Mouse (Mus musculus): ENCODE measurements around the gene Tlk2.

Gene Tlk2

GRCm38 (mm10) chr11:105261116-105261515, 82.5 kb downstream of the Tlk2 start:
- no peak for DNase-seq (ENCODE audit: low spot score in 2 of 2)

- no peak for DNase-seq (ENCODE audit: low spot score in 2 of 2)
These were observed 83.2 kb downstream of the Tlk2 start for GRCm38 (mm10) chr11:105261601-105262351.

- DNase-seq (ENCODE audit: low spot score in 2 of 2): no peak
These were observed 85.9 kb downstream of the Tlk2 start for GRCm38 (mm10) chr11:105264506-105264905.

- no peak for DNase-seq (ENCODE audit: low spot score in 2 of 2)
These were observed 86.4 kb downstream of the Tlk2 start for GRCm38 (mm10) chr11:105264988-105265387.

GRCm38 (mm10) chr11:105270155-105270554, 91.5 kb downstream of the Tlk2 start:
- DNase-seq (ENCODE audit: low spot score in 2 of 2): peak in 1 of 2 experiments; percentile 8

GRCm38 (mm10) chr11:105280456-105280855, 101.8 kb downstream of the Tlk2 start:
- no peak for DNase-seq (ENCODE audit: low spot score in 2 of 2)

- no peak for DNase-seq (ENCODE audit: low spot score in 2 of 2)
These were observed 102.7 kb downstream of the Tlk2 start for GRCm38 (mm10) chr11:105281291-105281690.

- DNase-seq (ENCODE audit: low spot score in 2 of 2): no peak
These were observed 103.3 kb downstream of the Tlk2 start for GRCm38 (mm10) chr11:105281763-105282459.

- DNase-seq (ENCODE audit: low spot score in 2 of 2): no peak
These were observed 103.9 kb downstream of the Tlk2 start for GRCm38 (mm10) chr11:105282460-105282859.

GRCm38 (mm10) chr11:105283016-105283415, 104.4 kb downstream of the Tlk2 start:
- DNase-seq (ENCODE audit: low spot score in 2 of 2): no peak

- no peak for DNase-seq (ENCODE audit: low spot score in 2 of 2)
These were observed 107.1 kb downstream of the Tlk2 start for GRCm38 (mm10) chr11:105285720-105286119.

- DNase-seq (ENCODE audit: low spot score in 2 of 2): no peak
These were observed 110.8 kb downstream of the Tlk2 start for GRCm38 (mm10) chr11:105289403-105289802.

- no peak for DNase-seq (ENCODE audit: low spot score in 2 of 2)
These were observed 113.1 kb downstream of the Tlk2 start for GRCm38 (mm10) chr11:105291681-105292123.

GRCm38 (mm10) chr11:105292124-105293071, 113.8 kb downstream of the Tlk2 start, which contains the start of gene Mrc2:
Gene Mrc2 (plus strand): TSS chr11:105292643.
- no peak for DNase-seq (ENCODE audit: low spot score in 2 of 2)

- no peak for DNase-seq (ENCODE audit: low spot score in 2 of 2)
These were observed 114.5 kb downstream of the Tlk2 start for GRCm38 (mm10) chr11:105293101-105293581.

GRCm38 (mm10) chr11:105293901-105294494, 115.4 kb downstream of the Tlk2 start:
- no peak for DNase-seq (ENCODE audit: low spot score in 2 of 2)

- DNase-seq (ENCODE audit: low spot score in 2 of 2): no peak
These were observed 117.5 kb downstream of the Tlk2 start for GRCm38 (mm10) chr11:105296084-105296483.

- DNase-seq (ENCODE audit: low spot score in 2 of 2): no peak
These were observed 131.6 kb downstream of the Tlk2 start for GRCm38 (mm10) chr11:105310197-105310596.

GRCm38 (mm10) chr11:105311291-105311975, 132.8 kb downstream of the Tlk2 start:
- no peak for DNase-seq (ENCODE audit: low spot score in 2 of 2)

GRCm38 (mm10) chr11:105312311-105312942, 133.8 kb downstream of the Tlk2 start:
- no peak for DNase-seq (ENCODE audit: low spot score in 2 of 2)

Measured in spleen, postnatal 36 days (tissue).